Mouse (Mus musculus): ENCODE measurements around the gene Dcun1d2. TPM values are rescaled to one million over a fixed set of nuclear protein-coding genes. Genes with fewer than 3 reads are reported as not detected.

Gene Dcun1d2
- polyA plus RNA-seq, 1 experiment from 2014 or later, result 29.9 TPM

Other genes starting within 250 kb of the Dcun1d2 start
- 0.10 and 0.18 TPM in 2 replicates for gene Proz, start 227.2 kb downstream of the Dcun1d2 start, polyA plus RNA-seq (2016; fragmentation: Nextera tagmentation; extraction: Ambion mirVana)
- gene Pcid2, start 182.7 kb downstream of the Dcun1d2 start, polyA plus RNA-seq (2016; fragmentation: Nextera tagmentation; extraction: Ambion mirVana), result 54.1 and 55.9 TPM in 2 replicates
- 105 and 114 TPM in 2 replicates for gene Cul4a, start 182.5 kb downstream of the Dcun1d2 start, polyA plus RNA-seq (2016; fragmentation: Nextera tagmentation; extraction: Ambion mirVana)
- 202 and 207 TPM in 2 replicates for gene Lamp1, start 129.0 kb downstream of the Dcun1d2 start, polyA plus RNA-seq (2016; fragmentation: Nextera tagmentation; extraction: Ambion mirVana)
- gene Grtp1, start 87.5 kb downstream of the Dcun1d2 start, polyA plus RNA-seq (2016; fragmentation: Nextera tagmentation; extraction: Ambion mirVana), result 14.2 and 14.6 TPM in 2 replicates
- gene Adprhl1, start 34.0 kb downstream of the Dcun1d2 start, polyA plus RNA-seq (2016; fragmentation: Nextera tagmentation; extraction: Ambion mirVana), result 0.10 and 0.31 TPM in 2 replicates
- gene Tmco3, start 59 bp upstream of the Dcun1d2 start, polyA plus RNA-seq (2016; fragmentation: Nextera tagmentation; extraction: Ambion mirVana), result 45.9 and 46.4 TPM in 2 replicates
- gene Tfdp1, start 50.6 kb upstream of the Dcun1d2 start, polyA plus RNA-seq (2016; fragmentation: Nextera tagmentation; extraction: Ambion mirVana), result 187 and 188 TPM in 2 replicates
- not detected in 2 replicates for gene Atp4b, start 108.7 kb upstream of the Dcun1d2 start, polyA plus RNA-seq (2016; fragmentation: Nextera tagmentation; extraction: Ambion mirVana)
- 0.04 TPM in 2 replicates for gene Grk1, start 117.0 kb upstream of the Dcun1d2 start, polyA plus RNA-seq (2016; fragmentation: Nextera tagmentation; extraction: Ambion mirVana)
- gene Tmem255b, start 147.1 kb upstream of the Dcun1d2 start, polyA plus RNA-seq (2016; fragmentation: Nextera tagmentation; extraction: Ambion mirVana), result 0.18 and 0.24 TPM in 2 replicates
- 7.9 and 10.3 TPM in 2 replicates for gene Gas6, start 206.4 kb upstream of the Dcun1d2 start, polyA plus RNA-seq (2016; fragmentation: Nextera tagmentation; extraction: Ambion mirVana)

All from limb, embryonic 12.5 days (tissue).